Mouse (Mus musculus) frontal cortex, postnatal 36 days (tissue): ENCODE data around the gene Alg9.

Experiments
- DNase-seq, 2 experiments: peaks; one replicate each; pipeline ENCODE4 v3.0.0; 2022; ENCODE audit warnings: low spot score in 2 of 2

Gene Alg9

GRCm38 (mm10) chr9:50852634-50853349 lies 78.0 kb downstream of the Alg9 start:
- DNase-seq, result peak in 1 of 2 experiments; percentile 26

- no peak for DNase-seq
Observed at GRCm38 (mm10) chr9:50854376-50854775, 79.6 kb downstream of the Alg9 start.

GRCm38 (mm10) chr9:50855133-50855766 lies 80.4 kb downstream of the Alg9 start:
- DNase-seq, result no peak

GRCm38 (mm10) chr9:50855780-50856179 lies 81.0 kb downstream of the Alg9 start:
- no peak for DNase-seq

- peak; percentile 90 to 92 for DNase-seq
Observed at GRCm38 (mm10) chr9:50856341-50857081, 81.7 kb downstream of the Alg9 start.

- DNase-seq, result no peak
Observed at GRCm38 (mm10) chr9:50857082-50857641, 82.3 kb downstream of the Alg9 start.

- no peak for DNase-seq
Observed at GRCm38 (mm10) chr9:50858681-50859080, 83.9 kb downstream of the Alg9 start.

- DNase-seq, result peak in 1 of 2 experiments; percentile 51
Observed at GRCm38 (mm10) chr9:50861119-50861839, 86.5 kb downstream of the Alg9 start.

- no peak for DNase-seq
Observed at GRCm38 (mm10) chr9:50863824-50864223, 89.0 kb downstream of the Alg9 start.

- no peak for DNase-seq
Observed at GRCm38 (mm10) chr9:50864877-50865276, 90.1 kb downstream of the Alg9 start.

GRCm38 (mm10) chr9:50865803-50866202 lies 91.0 kb downstream of the Alg9 start:
- no peak for DNase-seq

GRCm38 (mm10) chr9:50867015-50867414 lies 92.2 kb downstream of the Alg9 start:
- no peak for DNase-seq

GRCm38 (mm10) chr9:50868182-50868581 lies 93.4 kb downstream of the Alg9 start:
- DNase-seq, result no peak

- DNase-seq, result no peak
Observed at GRCm38 (mm10) chr9:50873210-50873609, 98.4 kb downstream of the Alg9 start.

GRCm38 (mm10) chr9:50874031-50874430 lies 99.2 kb downstream of the Alg9 start:
- no peak for DNase-seq

- no peak for DNase-seq
Observed at GRCm38 (mm10) chr9:50875470-50875869, 100.7 kb downstream of the Alg9 start.

- no peak for DNase-seq
Observed at GRCm38 (mm10) chr9:50876287-50876686, 101.5 kb downstream of the Alg9 start.

- DNase-seq, result no peak
Observed at GRCm38 (mm10) chr9:50877431-50877830, 102.6 kb downstream of the Alg9 start.

- no peak for DNase-seq
Observed at GRCm38 (mm10) chr9:50882183-50882582, 107.4 kb downstream of the Alg9 start.

- peak; percentile 59 to 63 for DNase-seq
Observed at GRCm38 (mm10) chr9:50884093-50884492, 109.3 kb downstream of the Alg9 start.

- peak; percentile 33 to 60 for DNase-seq
Observed at GRCm38 (mm10) chr9:50884741-50885599, 110.2 kb downstream of the Alg9 start.
